Mouse (Mus musculus) lung, embryonic 16.5 days (tissue): ENCODE results near the gene Mast4. TPM values are rescaled to one million over a fixed set of nuclear protein-coding genes. Genes with fewer than 3 reads are reported as not detected.

Experiments
- ATAC-seq: fragments of 200-750 bp; cut with Nextera tagmentation; 2 replicates; pipeline ENCODE4 v1.8.0; 2017; ENCODE audit warnings: low read depth, mild to moderate bottlenecking, moderate library complexity
- H3K27ac ChIP-seq: fragments of 300-500 bp; sonication (generic); 2 replicates; pipeline ENCODE4 v1.5.1; 2014; ENCODE audit warnings: mild to moderate bottlenecking, control low read depth, low read length
- H3K27me3 ChIP-seq: fragments of 300-500 bp; sonication (generic); 2 replicates; pipeline ENCODE4 v1.6.1; 2014; ENCODE audit warnings: low read depth, low read length, mixed read lengths; ENCODE audit not compliant: control insufficient read depth, insufficient read depth
- H3K36me3 ChIP-seq: fragments of 300-500 bp; sonication (generic); 2 replicates; pipeline ENCODE4 v1.6.1; 2014; ENCODE audit warnings: low read length; ENCODE audit not compliant: control insufficient read depth, insufficient read depth
- H3K4me1 ChIP-seq: fragments of 300-500 bp; sonication (generic); replicated peaks from 2 replicates; pipeline ENCODE4 v1.6.1; 2014; ENCODE audit warnings: low read length, mixed read lengths; ENCODE audit not compliant: control insufficient read depth, insufficient read depth
- H3K4me2 ChIP-seq: fragments of 300-500 bp; sonication (generic); 2 replicates; pipeline ENCODE4 v1.6.1; 2014; ENCODE audit warnings: low read depth, low read length, control low read depth
- H3K4me3 ChIP-seq: fragments of 300-500 bp; sonication (generic); 2 replicates; pipeline ENCODE4 v1.5.1; 2014; ENCODE audit warnings: mild to moderate bottlenecking, low read length, control low read depth
- H3K9ac ChIP-seq: fragments of 300-500 bp; sonication (generic); 2 replicates; pipeline ENCODE4 v1.6.1; 2014; ENCODE audit warnings: low read length, control low read depth
- H3K9me3 ChIP-seq: fragments of 300-500 bp; sonication (generic); 2 replicates; pipeline ENCODE4 v1.6.1; 2016; ENCODE audit warnings: low read length; ENCODE audit not compliant: control insufficient read depth
- WGBS: fragments of 180-500 bp; shearing (Covaris S2); extraction: QIAGEN DNeasy Blood & Tissue Kit; methylation state at CpG from one replicate; pipeline ENCODE4 v1.1.7; 2014; 5-methylcytosine and 5-hydroxymethylcytosine counted together
- polyA plus RNA-seq: library from polyadenylated mRNA; unstranded; fragments of >200 nt; fragmentation: Nextera tagmentation; extraction: Ambion mirVana; gene quantifications from 2 replicates; pipeline ENCODE4 v1.2.1, GENCODE M21; 2015

Gene Mast4
- polyA plus RNA-seq, 1 experiment from 2014 or later: 30.2 TPM

- Histone ChIP-seq H3K27me3 (no peaks in the 10 kb centered on the region), H3K4me2 (no peak overlapping the region), H3K27ac (no peak overlapping the region), H3K9ac (no peak overlapping the region), H3K9me3 (no peaks in the 10 kb centered on the region), H3K4me3 (no peak overlapping the region), H3K4me1 (peaks cover 6% of the 10 kb centered on the region; the same call in 1 of the 2 replicates), H3K36me3 (peaks cover 18% of the 10 kb centered on the region)
- ATAC-seq: no peak
- WGBS: 94% methylated on average over 8 of the region's 8 CpGs
These were observed 579.2 kb downstream of the Mast4 start for GRCm38 (mm10) chr13:102755124-102755523.

DNA sequence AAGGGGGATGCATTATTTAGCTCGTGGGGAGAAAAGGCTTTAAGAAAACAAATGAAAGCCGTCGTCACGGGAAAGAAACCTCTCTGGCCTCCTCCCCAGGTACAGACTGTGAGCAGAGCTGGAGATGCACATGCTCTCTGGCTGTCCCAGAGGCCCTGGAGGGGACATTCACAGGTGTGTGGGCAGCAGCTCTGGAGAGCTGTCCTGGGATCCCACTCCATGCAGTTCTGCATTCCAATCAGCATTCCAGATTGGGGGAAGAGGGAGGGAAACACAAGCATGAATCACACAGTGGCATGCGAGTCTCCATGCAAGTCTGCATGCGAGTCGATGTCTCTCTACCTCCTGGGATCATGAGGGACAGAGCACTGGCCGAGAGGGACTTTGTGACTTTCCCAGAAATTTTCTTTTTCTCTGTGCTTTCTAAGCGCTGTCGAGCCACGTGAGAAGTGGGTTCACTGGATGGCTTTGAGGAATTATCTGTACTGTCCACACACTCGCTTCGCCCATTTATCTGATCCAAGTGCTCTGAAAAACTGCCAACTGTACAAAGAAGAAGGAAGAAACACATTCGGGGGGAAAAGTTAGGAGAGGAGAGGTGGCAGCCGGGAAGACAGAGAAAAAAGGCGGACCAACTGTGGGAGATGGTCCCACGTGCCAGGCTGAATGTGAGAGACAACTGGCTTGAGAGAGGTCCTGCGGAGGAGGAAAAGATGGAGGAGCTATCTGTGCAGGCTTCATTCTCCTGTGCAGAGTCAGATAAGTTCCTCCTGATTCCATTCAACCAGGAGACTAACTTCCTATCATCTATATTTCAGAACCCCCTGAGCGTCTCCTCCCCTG lies 580.4 kb downstream of the Mast4 start:
- H3K9ac ChIP-seq: no peak overlapping the region
- 0 out of 2 replicates have a peak overlapping the region, but pooled peaks have one; percentile 4 for H3K27ac ChIP-seq
- peak; percentile 61; the same call in 1 of the 2 replicates for ATAC-seq
- peaks cover 6% of the 10 kb centered on the region; the same call in 1 of the 2 replicates for H3K4me1 ChIP-seq
- no peak overlapping the region for H3K4me3 ChIP-seq
- peaks cover 28% of the 10 kb centered on the region for H3K36me3 ChIP-seq
- H3K27me3 ChIP-seq: no peaks in the 10 kb centered on the region
- H3K9me3 ChIP-seq: no peaks in the 10 kb centered on the region
- H3K4me2 ChIP-seq: no peak overlapping the region
- 58% methylated on average over 19 of the region's 19 CpGs for WGBS

- H3K9ac ChIP-seq: no peak overlapping the region
- 85% methylated on average over 10 of the region's 10 CpGs for WGBS
- peaks cover 6% of the 10 kb centered on the region; the same call in 1 of the 2 replicates for H3K4me1 ChIP-seq
- H3K4me3 ChIP-seq: no peak overlapping the region
- peaks cover 19% of the 10 kb centered on the region for H3K36me3 ChIP-seq
- no peaks in the 10 kb centered on the region for H3K9me3 ChIP-seq
- no peak overlapping the region for H3K27ac ChIP-seq
- ATAC-seq: no peak
- H3K4me2 ChIP-seq: no peak overlapping the region
- no peaks in the 10 kb centered on the region for H3K27me3 ChIP-seq
These were observed 584.4 kb downstream of the Mast4 start for GRCm38 (mm10) chr13:102749891-102750290.

DNA sequence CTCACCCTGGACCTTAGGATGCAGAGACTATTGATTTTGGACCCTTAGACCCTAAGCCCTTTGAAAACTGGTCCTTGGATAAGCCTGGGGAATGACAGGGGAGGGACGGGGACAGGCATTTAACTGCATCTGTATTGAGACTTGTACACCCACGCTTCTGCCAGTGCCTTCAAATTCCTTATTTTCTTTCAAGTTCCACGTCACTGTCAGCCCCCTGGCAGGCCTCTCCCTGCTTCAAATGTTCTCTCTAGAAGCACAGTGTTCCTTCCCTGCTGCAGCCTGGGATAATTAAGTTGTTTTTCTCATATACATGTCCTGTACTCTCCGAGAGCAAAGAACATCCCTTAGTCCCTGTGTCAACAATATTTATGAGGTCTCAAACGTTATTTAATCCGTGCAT lies 585.1 kb downstream of the Mast4 start:
- no peak overlapping the region for H3K27ac ChIP-seq
- no peak for ATAC-seq
- H3K9me3 ChIP-seq: no peaks in the 10 kb centered on the region
- no peaks in the 10 kb centered on the region for H3K27me3 ChIP-seq
- H3K4me1 ChIP-seq: peaks cover 6% of the 10 kb centered on the region; the same call in 1 of the 2 replicates
- 67% methylated on average over 6 of the region's 6 CpGs for WGBS
- no peak overlapping the region for H3K4me3 ChIP-seq
- no peak overlapping the region for H3K9ac ChIP-seq
- peaks cover 19% of the 10 kb centered on the region for H3K36me3 ChIP-seq
- H3K4me2 ChIP-seq: no peak overlapping the region

GRCm38 (mm10) chr13:102746803-102747561 lies 587.3 kb downstream of the Mast4 start:
- H3K27me3 ChIP-seq: no peaks in the 10 kb centered on the region

GRCm38 (mm10) chr13:102745626-102746342 lies 588.5 kb downstream of the Mast4 start:
- Histone ChIP-seq H3K4me2 (no peak overlapping the region), H3K27me3 (no peaks in the 10 kb centered on the region), H3K27ac (no peak overlapping the region), H3K9ac (no peak overlapping the region), H3K4me3 (no peak overlapping the region), H3K36me3 (peaks cover 16% of the 10 kb centered on the region), H3K4me1 (no peaks in the 10 kb centered on the region), H3K9me3 (no peaks in the 10 kb centered on the region)
- ATAC-seq: no peak
- WGBS: 81% methylated on average over 9 of the region's 9 CpGs

More at GRCm38 (mm10) chr13:102746803-102747561, 587.3 kb downstream of the Mast4 start:
- no peak overlapping the region for H3K27ac ChIP-seq
- H3K36me3 ChIP-seq: peaks cover 18% of the 10 kb centered on the region
- H3K9ac ChIP-seq: no peak overlapping the region
- H3K4me1 ChIP-seq: no peaks in the 10 kb centered on the region
- H3K4me2 ChIP-seq: no peak overlapping the region
- no peaks in the 10 kb centered on the region for H3K9me3 ChIP-seq
- WGBS: 80% methylated on average over 17 of the region's 17 CpGs
- no peak for ATAC-seq
- H3K4me3 ChIP-seq: no peak overlapping the region

- Histone ChIP-seq H3K4me3 (no peak overlapping the region), H3K9me3 (no peaks in the 10 kb centered on the region), H3K27ac (no peak overlapping the region), H3K9ac (no peak overlapping the region), H3K27me3 (no peaks in the 10 kb centered on the region), H3K36me3 (peaks cover 14% of the 10 kb centered on the region), H3K4me1 (no peaks in the 10 kb centered on the region), H3K4me2 (no peak overlapping the region)
- WGBS: 89% methylated on average over 3 of the region's 3 CpGs
- ATAC-seq: no peak
These were observed 589.1 kb downstream of the Mast4 start for GRCm38 (mm10) chr13:102745270-102745600.

DNA sequence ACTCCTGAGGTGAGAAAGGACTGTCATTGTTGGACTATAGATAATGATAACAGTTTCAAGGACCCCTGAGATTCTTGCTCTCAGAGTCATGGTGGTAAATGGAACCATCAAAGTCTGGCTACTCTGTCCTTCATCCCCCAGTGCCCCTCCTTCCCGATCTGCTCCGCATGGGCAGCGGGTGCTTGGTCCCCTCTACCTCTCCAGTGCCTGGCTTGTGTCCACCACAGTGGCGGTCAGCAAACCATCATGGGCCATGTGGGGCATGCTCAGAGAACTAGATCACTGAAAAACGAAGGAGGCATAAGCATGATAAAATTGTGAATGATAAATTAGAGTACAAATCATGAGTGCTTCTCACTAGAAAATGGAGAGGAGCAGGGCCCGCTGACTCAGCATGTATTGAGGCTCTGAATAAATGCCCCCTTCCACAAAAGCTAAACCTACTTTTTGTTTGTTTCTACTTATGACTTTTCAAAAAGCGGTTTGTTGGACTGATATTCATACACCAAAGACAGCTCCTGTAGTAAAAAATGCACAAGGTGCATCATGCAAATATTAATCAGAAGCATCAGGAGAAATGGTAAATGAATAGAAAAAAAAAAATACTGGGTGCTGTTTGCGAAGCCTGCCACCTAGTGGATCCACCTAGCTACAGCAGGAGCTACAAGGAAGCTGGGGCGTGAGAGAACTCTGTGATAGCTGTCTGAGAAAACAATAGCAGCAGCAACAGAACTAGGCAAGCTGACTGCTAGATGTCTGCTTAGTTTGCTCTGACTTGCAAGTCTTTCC lies 589.6 kb downstream of the Mast4 start:
- H3K27ac ChIP-seq: no peak overlapping the region
- no peak overlapping the region for H3K4me2 ChIP-seq
- H3K9ac ChIP-seq: no peak overlapping the region
- peaks cover 9% of the 10 kb centered on the region for H3K36me3 ChIP-seq
- no peak overlapping the region for H3K4me3 ChIP-seq
- H3K4me1 ChIP-seq: no peaks in the 10 kb centered on the region
- 66% methylated on average over 9 of the region's 9 CpGs for WGBS
- H3K9me3 ChIP-seq: no peaks in the 10 kb centered on the region
- ATAC-seq: 0 out of 2 replicates have a peak, but pooled peaks have one; percentile 36
- no peaks in the 10 kb centered on the region for H3K27me3 ChIP-seq
